Comparison of ENCODE assay signal across 9 mouse cellular contexts in genomic region chr2:96319649-96320048, GRCm38 (mm10). TPM values are rescaled to one million over a fixed set of nuclear protein-coding genes. Genes with fewer than 3 reads are reported as not detected.
DNase-seq lines count a peak whose midpoint lies in the region; ATAC-seq lines count a peak whose summit lies in the region.
"Had no signal": no experiment of that assay in that cellular context is flagged by ENCODE, and none has a peak within 500 bp of the region (broad histone marks: within the 10 kb centered on the region; RNA-seq: fewer than 3 reads in every experiment).

No protein-coding gene starts in this region.

- peaks cover 4 to 13% of the 10 kb centered on the region in 2 experiments; a peak in 2 of 4 replicates for H3K4me1 ChIP-seq in heart, embryonic 14.5 days (ENCODE audit: control insufficient read depth in 2 of 2, insufficient read depth in 2 of 2, low read length in 2 of 2)
- peaks cover 21% of the 10 kb centered on the region for H3K4me1 ChIP-seq in forebrain, embryonic 12.5 days
- peaks cover 13% of the 10 kb centered on the region; the same call in 1 of the 2 replicates for H3K4me1 ChIP-seq in limb, embryonic 13.5 days

- H3K9me3 ChIP-seq in heart, embryonic 14.5 days (ENCODE audit: control insufficient read depth, low read length): no peaks in the 10 kb centered on the region
- H3K9me3 ChIP-seq in forebrain, embryonic 12.5 days: no peaks in the 10 kb centered on the region
- H3K9me3 ChIP-seq in limb, embryonic 13.5 days: no peaks in the 10 kb centered on the region

- ATAC-seq in heart, embryonic 14.5 days (ENCODE audit: insufficient number of reproducible peaks, insufficient read depth, low FRiP score, low read depth): no peak
- no peak for ATAC-seq in forebrain, embryonic 12.5 days (ENCODE audit: low FRiP score)
- no peak for ATAC-seq in limb, embryonic 13.5 days (ENCODE audit: low FRiP score, low read depth)
- ATAC-seq in granulocyte monocyte progenitor cell, adult 5-6 weeks (replicated peaks; ENCODE audit: poor library complexity, severe bottlenecking): no peak
- ATAC-seq: intestine, embryonic 16.5 days had no signal

- H3K9ac ChIP-seq in heart, embryonic 14.5 days (ENCODE audit: low read length): 0 out of 2 replicates have a peak overlapping the region, but pooled peaks have one; percentile 17
- no peak overlapping the region for H3K9ac ChIP-seq in forebrain, embryonic 12.5 days
- H3K9ac ChIP-seq in limb, embryonic 13.5 days: no peak overlapping the region

- peak overlapping the region; percentile 28 to 33; a peak in 3 of 4 replicates for H3K4me3 ChIP-seq in heart, embryonic 14.5 days (ENCODE audit: control insufficient read depth in 1 of 2, insufficient read depth in 1 of 2, low read depth in 1 of 2, low read length in 2 of 2)
- peak overlapping the region; percentile 6; the same call in 1 of the 2 replicates for H3K4me3 ChIP-seq in forebrain, embryonic 12.5 days (replicated peaks)
- no peak overlapping the region for H3K4me3 ChIP-seq in limb, embryonic 13.5 days

- no peaks in the 10 kb centered on the region for H3K27me3 ChIP-seq in heart, embryonic 14.5 days (ENCODE audit: control insufficient read depth, insufficient read depth, low read length)
- no peaks in the 10 kb centered on the region for H3K27me3 ChIP-seq in forebrain, embryonic 12.5 days
- H3K27me3 ChIP-seq in limb, embryonic 13.5 days: peaks cover 12% of the 10 kb centered on the region; the same call in 1 of the 2 replicates

- H3K36me3 ChIP-seq in heart, embryonic 14.5 days (ENCODE audit: control insufficient read depth, insufficient read depth, low read length): no peaks in the 10 kb centered on the region
- no peaks in the 10 kb centered on the region for H3K36me3 ChIP-seq in forebrain, embryonic 12.5 days (replicated peaks)
- H3K36me3 ChIP-seq in limb, embryonic 13.5 days: no peaks in the 10 kb centered on the region

- DNase-seq in heart, adult 18-20 months: no peak
- peak; percentile 47 to 58 for DNase-seq in cerebellum, adult 18-20 months
- DNase-seq in adrenal gland, adult 18-20 months (ENCODE audit: low spot score in 2 of 2): no peak
- DNase-seq in urinary bladder, postnatal 25 days (ENCODE audit: low spot score): no peak

- peak overlapping the region; percentile 67 for H3K4me2 ChIP-seq in heart, embryonic 14.5 days (ENCODE audit: low read length)
- peak overlapping the region; percentile 44 for H3K4me2 ChIP-seq in forebrain, embryonic 12.5 days
- peak overlapping the region; percentile 27; the same call in 1 of the 2 replicates for H3K4me2 ChIP-seq in limb, embryonic 13.5 days (replicated peaks)

- H3K27ac ChIP-seq in heart, embryonic 14.5 days (replicated peaks in 1 of 2; ENCODE audit: control insufficient read depth in 1 of 2, insufficient read depth in 1 of 2, low read depth in 2 of 2, low read length in 2 of 2): no peak overlapping the region
- no peak overlapping the region for H3K27ac ChIP-seq in forebrain, embryonic 12.5 days
- H3K27ac ChIP-seq in limb, embryonic 13.5 days: no peak overlapping the region

- 12% methylated on average over 6 of the region's 6 CpGs for WGBS in heart, embryonic 14.5 days
- 40% methylated on average over 6 of the region's 6 CpGs for WGBS in forebrain, embryonic 12.5 days
- WGBS in limb, embryonic 13.5 days: 46% methylated on average over 6 of the region's 6 CpGs

RNA-seq across cellular contexts. Expression of gene Lrrc4c, which starts 1.7 kb away (rescaled TPM):
- polyA plus RNA-seq in heart, embryonic 14.5 days (2014; fragmentation: Nextera tagmentation; extraction: Ambion mirVana): 1.2 and 1.8 TPM in 2 replicates
- total RNA-seq in heart, adult 18-20 months (2021): under 1 TPM; 0.12 to 0.28 TPM
- polyA plus RNA-seq in forebrain, embryonic 12.5 days (2016; fragmentation: Nextera tagmentation; extraction: Ambion mirVana): 11.2 and 13.4 TPM in 2 replicates
- polyA plus RNA-seq in limb, embryonic 13.5 days (2015; fragmentation: Nextera tagmentation; extraction: Ambion mirVana): 2.8 and 3.6 TPM in 2 replicates
- not detected in 2 replicates for total RNA-seq in granulocyte monocyte progenitor cell, adult 5-6 weeks (2014; fragmentation: Nextera tagmentation)
- not detected in 2 replicates for total RNA-seq in granulocyte monocyte progenitor cell, adult 5-6 weeks (2017)
- 1 to 10 TPM; 3.5 to 4.4 TPM for total RNA-seq in adrenal gland, adult 18-20 months (2021)

Comparison
In these comparisons a context has a peak if more than half of its experiments do, and no peak if none do; other contexts are left out.
1. DNase-seq: peak in cerebellum, adult 18-20 months (2 of 2); none in heart, adult 18-20 months (0 of 2), adrenal gland, adult 18-20 months (0 of 2) and urinary bladder, postnatal 25 days (single experiment).
2. Peak in every context shown above with its lines, with median percentiles within 50 percentile points of each other: H3K4me2 ChIP-seq.